Comparison of ENCODE assay signal across 24 mouse cellular contexts in the genomic region with DNA sequence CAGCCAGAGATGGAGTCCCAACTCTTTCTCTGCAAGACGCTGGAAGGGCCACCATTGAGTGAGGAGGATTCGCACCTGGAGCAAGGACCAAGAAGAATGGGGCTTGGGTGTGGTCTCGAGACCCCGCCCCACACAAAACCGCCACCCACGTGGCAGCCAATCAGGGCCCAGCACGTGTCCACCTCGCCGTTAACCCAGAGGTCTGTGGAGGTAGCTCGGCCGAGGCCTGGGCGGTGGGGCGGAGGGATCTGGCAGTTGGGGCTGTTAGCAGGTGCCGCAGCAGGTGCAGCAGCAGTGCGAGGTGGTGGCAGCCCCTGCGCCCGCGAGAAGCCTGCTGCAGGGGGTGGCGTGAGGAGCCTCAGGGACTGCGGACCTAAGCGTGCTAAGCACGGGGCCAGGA. TPM values are rescaled to one million over a fixed set of nuclear protein-coding genes. Genes with fewer than 3 reads are reported as not detected.
"Had no signal": no experiment of that assay in that cellular context is flagged by ENCODE, and none has a peak within 500 bp of the region (broad histone marks: within the 10 kb centered on the region; RNA-seq: fewer than 3 reads in every experiment).

No protein-coding gene starts in this region.

- H3K9ac ChIP-seq: limb, embryonic 13.5 days; liver, embryonic 13.5 days; midbrain, embryonic 13.5 days had no signal

- H3K27ac ChIP-seq: limb, embryonic 13.5 days; liver, embryonic 13.5 days; midbrain, embryonic 10.5 days; midbrain, embryonic 13.5 days had no signal

- H3K4me2 ChIP-seq: limb, embryonic 13.5 days; liver, embryonic 13.5 days; midbrain, embryonic 13.5 days had no signal

- H3K4me3 ChIP-seq: limb, embryonic 13.5 days; liver, embryonic 13.5 days; megakaryocyte, embryonic 14.5 days; midbrain, embryonic 10.5 days; midbrain, embryonic 13.5 days; myocyte had no signal

- ATAC-seq: lung, postnatal 0 days; midbrain, embryonic 13.5 days; midbrain, embryonic 16.5 days had no signal

- H3K27me3 ChIP-seq: liver, embryonic 13.5 days; megakaryocyte, embryonic 14.5 days had no signal

- DNase-seq: kidney, adult 2 months; kidney, postnatal 10 days; kidney, postnatal 4 days; left cerebral cortex, postnatal 4 days; liver, embryonic 13.5 days; lung, adult 2 months; lung, postnatal 36 days; thymus, adult 18-20 months; thymus, postnatal 36 days had no signal

- H3K4me1 ChIP-seq: limb, embryonic 13.5 days; liver, embryonic 13.5 days; megakaryocyte, embryonic 14.5 days had no signal

- H3K9me3 ChIP-seq: limb, embryonic 13.5 days; liver, embryonic 13.5 days; midbrain, embryonic 10.5 days; midbrain, embryonic 13.5 days had no signal

- H3K36me3 ChIP-seq: limb, embryonic 13.5 days; liver, embryonic 13.5 days; midbrain, embryonic 10.5 days; midbrain, embryonic 13.5 days had no signal

RNA-seq across cellular contexts. Expression of a gene that starts 33.6 kb away (rescaled TPM):
- polyA plus RNA-seq: kidney, embryonic 14.5 days; limb, embryonic 13.5 days; liver, adult 2 months; liver, embryonic 13.5 days; liver, embryonic 16.5 days; lung, adult 2 months; lung, postnatal 0 days; midbrain, embryonic 10.5 days; myocyte; neural tube, embryonic 11.5 days; small intestine, adult 2 months; spleen, adult 2 months; stomach, embryonic 16.5 days; urinary bladder, adult 2 months had no signal
